7 mouse cellular contexts compared by ENCODE assay signal in genomic region chr2:32847468-32847821, GRCm38 (mm10). TPM values are rescaled to one million over a fixed set of nuclear protein-coding genes. Genes with fewer than 3 reads are reported as not detected.
DNase-seq lines count a peak whose midpoint lies in the region; ATAC-seq and TF ChIP-seq lines count a peak whose summit lies in the region.

No protein-coding gene starts in this region.

- no peak for ATAC-seq in lung, postnatal 0 days
- no peak; the same call in 1 of the 2 replicates for ATAC-seq in forebrain, embryonic 11.5 days (replicated peaks; ENCODE audit: low FRiP score)
- ATAC-seq in liver, embryonic 12.5 days: peak; percentile 55
- ATAC-seq in stomach, embryonic 16.5 days (ENCODE audit: insufficient read depth, low FRiP score): no peak

- H3K9ac ChIP-seq in lung, postnatal 0 days (replicated peaks; ENCODE audit: low read depth): no peak overlapping the region
- peak overlapping the region; percentile 29; the same call in 1 of the 2 replicates for H3K9ac ChIP-seq in forebrain, embryonic 11.5 days (ENCODE audit: low read length)
- H3K9ac ChIP-seq in liver, embryonic 12.5 days: peak overlapping the region; percentile 75; the same call in 1 of the 2 replicates
- peak overlapping the region; percentile 16; the same call in 1 of the 2 replicates for H3K9ac ChIP-seq in stomach, embryonic 16.5 days (ENCODE audit: low read length)

- TF ChIP-seq CTCF in lung, postnatal 0 days (IDR thresholded peaks at IDR 0.05): no peak

- 45% methylated on average over 6 of the region's 6 CpGs for whole genome bisulfite sequencing in lung, postnatal 0 days
- WGBS in forebrain, embryonic 11.5 days: 46% methylated on average over 6 of the region's 6 CpGs
- WGBS in liver, embryonic 12.5 days (ENCODE audit: insufficient replicate concordance): 34% methylated on average over 6 of the region's 6 CpGs
- WGBS in stomach, embryonic 16.5 days: 39% methylated on average over 6 of the region's 6 CpGs

- no peak for TF ChIP-seq EP300 in lung, postnatal 0 days (IDR thresholded peaks at IDR 0.05)

- H3K4me3 ChIP-seq in lung, postnatal 0 days (ENCODE audit: low read depth, low read length): no peak overlapping the region
- peak overlapping the region; percentile 73; the same call in 1 of the 2 replicates for H3K4me3 ChIP-seq in forebrain, embryonic 11.5 days (ENCODE audit: low read depth, low read length)
- peak overlapping the region; percentile 75 for H3K4me3 ChIP-seq in liver, embryonic 12.5 days
- peak overlapping the region; percentile 73 for H3K4me3 ChIP-seq in stomach, embryonic 16.5 days (replicated peaks; ENCODE audit: low read length)

- no peaks in the 10 kb centered on the region for H3K36me3 ChIP-seq in lung, postnatal 0 days (ENCODE audit: insufficient read depth, low read length)
- H3K36me3 ChIP-seq in forebrain, embryonic 11.5 days (ENCODE audit: control insufficient read depth, insufficient read depth, low read length): no peaks in the 10 kb centered on the region
- no peaks in the 10 kb centered on the region for H3K36me3 ChIP-seq in liver, embryonic 12.5 days
- no peaks in the 10 kb centered on the region for H3K36me3 ChIP-seq in stomach, embryonic 16.5 days (ENCODE audit: control insufficient read depth, insufficient read depth, low read length)

- no peaks in the 10 kb centered on the region for H3K4me1 ChIP-seq in lung, postnatal 0 days (ENCODE audit: insufficient read depth, low read depth, low read length)
- H3K4me1 ChIP-seq in forebrain, embryonic 11.5 days (replicated peaks; ENCODE audit: control insufficient read depth, insufficient read depth, low read length): peaks cover 3% of the 10 kb centered on the region; the same call in 1 of the 2 replicates
- H3K4me1 ChIP-seq in liver, embryonic 12.5 days: peaks cover 26% of the 10 kb centered on the region
- H3K4me1 ChIP-seq in stomach, embryonic 16.5 days (ENCODE audit: control insufficient read depth, insufficient read depth, low read length): 0 out of 2 replicates have a peak, but pooled peaks cover 3% of the 10 kb centered on the region

- no peaks in the 10 kb centered on the region for H3K9me3 ChIP-seq in lung, postnatal 0 days (ENCODE audit: low read length)
- no peaks in the 10 kb centered on the region for H3K9me3 ChIP-seq in forebrain, embryonic 11.5 days (ENCODE audit: control insufficient read depth, low read length)
- no peaks in the 10 kb centered on the region for H3K9me3 ChIP-seq in liver, embryonic 12.5 days (replicated peaks)
- H3K9me3 ChIP-seq in stomach, embryonic 16.5 days (replicated peaks; ENCODE audit: control insufficient read depth, low read length): no peaks in the 10 kb centered on the region

- DNase-seq in lung, postnatal 0 days (ENCODE audit: low spot score): no peak
- DNase-seq in lung, postnatal 4 days: no peak
- DNase-seq in forebrain, embryonic 11.5 days (ENCODE audit: low spot score): no peak
- DNase-seq in left cerebral cortex, postnatal 10 days (ENCODE audit: extremely low spot score in 1 of 2, low spot score in 2 of 2): no peak
- DNase-seq in layer of hippocampus, postnatal 36 days: no peak

- peak overlapping the region; percentile 89; the same call in 1 of the 2 replicates for H3K4me2 ChIP-seq in lung, postnatal 0 days (replicated peaks; ENCODE audit: low read depth, low read length)
- H3K4me2 ChIP-seq in forebrain, embryonic 11.5 days (ENCODE audit: low read depth, low read length, severe bottlenecking): peak overlapping the region; percentile 24
- H3K4me2 ChIP-seq in liver, embryonic 12.5 days: peak overlapping the region; percentile 98
- H3K4me2 ChIP-seq in stomach, embryonic 16.5 days (ENCODE audit: low read depth, low read length): peak overlapping the region; percentile 85

- intact Hi-C loops in left cerebral cortex, postnatal 10 days (cut with DNase I): no loop called here

- H3K27me3 ChIP-seq in lung, postnatal 0 days (replicated peaks; ENCODE audit: insufficient read depth, low read length): no peaks in the 10 kb centered on the region
- peaks cover 2% of the 10 kb centered on the region; the same call in 1 of the 2 replicates for H3K27me3 ChIP-seq in forebrain, embryonic 11.5 days (ENCODE audit: control insufficient read depth, insufficient read depth, low read length)
- H3K27me3 ChIP-seq in liver, embryonic 12.5 days (replicated peaks): peaks cover 23% of the 10 kb centered on the region
- no peaks in the 10 kb centered on the region for H3K27me3 ChIP-seq in stomach, embryonic 16.5 days (ENCODE audit: control insufficient read depth, insufficient read depth, low read length)

- H3K27ac ChIP-seq in lung, postnatal 0 days (ENCODE audit: low read length): no peak overlapping the region
- no peak overlapping the region for H3K27ac ChIP-seq in forebrain, embryonic 11.5 days (ENCODE audit: low read depth, low read length)
- no peak overlapping the region for H3K27ac ChIP-seq in liver, embryonic 12.5 days
- no peak overlapping the region for H3K27ac ChIP-seq in stomach, embryonic 16.5 days (ENCODE audit: low read length)

RNA-seq across cellular contexts. Expression of gene Stxbp1, which starts 0.4 kb away (rescaled TPM):
- 22.2 and 22.4 TPM in 2 replicates for polyA plus RNA-seq in lung, postnatal 0 days (2015; fragmentation: Nextera tagmentation; extraction: Ambion mirVana)
- polyA plus RNA-seq in forebrain, embryonic 11.5 days (2014; fragmentation: Nextera tagmentation; extraction: Ambion mirVana): 44.0 and 44.6 TPM in 2 replicates
- polyA plus RNA-seq in liver, embryonic 12.5 days (2016; fragmentation: Nextera tagmentation; extraction: Ambion mirVana): 5.8 and 5.9 TPM in 2 replicates
- polyA plus RNA-seq in stomach, embryonic 16.5 days (2015; fragmentation: Nextera tagmentation; extraction: Ambion mirVana): 20.8 and 23.2 TPM in 2 replicates
- 100 to 1,000 TPM; 862 to 881 TPM for total RNA-seq in left cerebral cortex, postnatal 10 days (2021)
- total RNA-seq in layer of hippocampus, postnatal 36 days (2021): 100 to 1,000 TPM; 561 to 604 TPM

RNA-seq across cellular contexts. Expression of gene Fam129b, which starts 28.5 kb away (rescaled TPM):
- 121 and 150 TPM in 2 replicates for polyA plus RNA-seq in lung, postnatal 0 days (2015; fragmentation: Nextera tagmentation; extraction: Ambion mirVana)
- polyA plus RNA-seq in forebrain, embryonic 11.5 days (2014; fragmentation: Nextera tagmentation; extraction: Ambion mirVana): 13.8 and 15.4 TPM in 2 replicates
- polyA plus RNA-seq in liver, embryonic 12.5 days (2016; fragmentation: Nextera tagmentation; extraction: Ambion mirVana): 11.9 and 12.4 TPM in 2 replicates
- polyA plus RNA-seq in stomach, embryonic 16.5 days (2015; fragmentation: Nextera tagmentation; extraction: Ambion mirVana): 108 and 139 TPM in 2 replicates
- 10 to 100 TPM; 26.0 to 26.6 TPM for total RNA-seq in left cerebral cortex, postnatal 10 days (2021)
- total RNA-seq in layer of hippocampus, postnatal 36 days (2021): 10 to 100 TPM; 14.0 to 17.7 TPM

Comparison
In these comparisons a context has a peak if more than half of its experiments do, and no peak if none do; other contexts are left out.
1. H3K4me2 ChIP-seq: peak in every context shown above with its lines; median percentile 98 in liver, embryonic 12.5 days; 89 in lung, postnatal 0 days; 85 in stomach, embryonic 16.5 days; 24 in forebrain, embryonic 11.5 days.